8 mouse cellular contexts compared by ENCODE assay signal in genomic region chrX:162717837-162718236, GRCm38 (mm10). TPM values are rescaled to one million over a fixed set of nuclear protein-coding genes. Genes with fewer than 3 reads are reported as not detected.
A peak's percentile ranks its signal among the peaks of the same experiment; 100 is the strongest.
DNase-seq lines count a peak whose midpoint lies in the region; ATAC-seq and TF ChIP-seq lines count a peak whose summit lies in the region.

No protein-coding gene starts in this region.

- ATAC-seq in hindbrain, embryonic 11.5 days (ENCODE audit: low FRiP score), result no peak
- no peak for ATAC-seq in hindbrain, embryonic 13.5 days (ENCODE audit: low FRiP score)
- peak; percentile 98 for ATAC-seq in megakaryocyte progenitor cell, adult 5-6 weeks (replicated peaks; ENCODE audit: poor library complexity)

- no peak overlapping the region for H3K27ac ChIP-seq in hindbrain, embryonic 11.5 days (ENCODE audit: low read depth, low read length)
- no peak overlapping the region for H3K27ac ChIP-seq in hindbrain, embryonic 13.5 days
- H3K27ac ChIP-seq in ES-Bruce4 (ENCODE audit: insufficient read depth, low read length), result no peak overlapping the region

- H3K9me3 ChIP-seq in hindbrain, embryonic 11.5 days (ENCODE audit: control insufficient read depth, low read length), result no peaks in the 10 kb centered on the region
- H3K9me3 ChIP-seq in hindbrain, embryonic 13.5 days, result no peaks in the 10 kb centered on the region
- H3K9me3 ChIP-seq in ES-Bruce4 (replicated peaks; ENCODE audit: control insufficient read depth, insufficient read depth, low read length, poor library complexity, severe bottlenecking), result no peaks in the 10 kb centered on the region

- no peaks in the 10 kb centered on the region for H3K36me3 ChIP-seq in hindbrain, embryonic 11.5 days (ENCODE audit: control insufficient read depth, insufficient read depth, low read length)
- H3K36me3 ChIP-seq in hindbrain, embryonic 13.5 days, result no peaks in the 10 kb centered on the region
- H3K36me3 ChIP-seq in ES-Bruce4 (ENCODE audit: control insufficient read depth, insufficient read depth, low read length, poor library complexity, severe bottlenecking), result no peaks in the 10 kb centered on the region

- peak; percentile 58 for DNase-seq in hindbrain, embryonic 11.5 days (ENCODE audit: low spot score)
- peak; percentile 57 for DNase-seq in c-Kit-positive CD71-positive TER-119-negative erythroid progenitor cells, embryonic 14.5 days (ENCODE audit: low read depth)
- DNase-seq in forelimb bud, embryonic 11.5 days (ENCODE audit: low read depth, low spot score), result peak; percentile 41
- DNase-seq in kidney, postnatal 36 days, result peak; percentile 60 to 78
- DNase-seq in thymus, postnatal 10 days (ENCODE audit: low spot score in 2 of 2), result peak; percentile 18 to 59

- no peak overlapping the region for H3K4me3 ChIP-seq in hindbrain, embryonic 11.5 days (ENCODE audit: low read depth, low read length)
- H3K4me3 ChIP-seq in hindbrain, embryonic 13.5 days, result no peak overlapping the region
- no peak overlapping the region for H3K4me3 ChIP-seq in ES-Bruce4 (ENCODE audit: low read depth, low read length)

- no peak for TF ChIP-seq POLR2A in ES-Bruce4 (IDR thresholded peaks at IDR 0.05; ENCODE audit: insufficient read depth, low read length)

- no peak overlapping the region for H3K4me2 ChIP-seq in hindbrain, embryonic 11.5 days (replicated peaks; ENCODE audit: low read depth, low read length)
- no peak overlapping the region for H3K4me2 ChIP-seq in hindbrain, embryonic 13.5 days

- no peaks in the 10 kb centered on the region for H3K27me3 ChIP-seq in hindbrain, embryonic 11.5 days (ENCODE audit: control insufficient read depth, insufficient read depth, low read length)
- no peaks in the 10 kb centered on the region for H3K27me3 ChIP-seq in hindbrain, embryonic 13.5 days
- no peaks in the 10 kb centered on the region for H3K27me3 ChIP-seq in ES-Bruce4 (ENCODE audit: control insufficient read depth, insufficient read depth, low read length, poor library complexity, severe bottlenecking)

- WGBS in hindbrain, embryonic 11.5 days, result 33% methylated on average over 5 of the region's 5 CpGs
- WGBS in hindbrain, embryonic 13.5 days, result 34% methylated on average over 5 of the region's 5 CpGs

- no peaks in the 10 kb centered on the region for H3K4me1 ChIP-seq in hindbrain, embryonic 11.5 days (replicated peaks; ENCODE audit: control insufficient read depth, insufficient read depth, low read length)
- H3K4me1 ChIP-seq in hindbrain, embryonic 13.5 days (replicated peaks), result no peaks in the 10 kb centered on the region
- no peaks in the 10 kb centered on the region for H3K4me1 ChIP-seq in ES-Bruce4 (ENCODE audit: control insufficient read depth, insufficient read depth, low read length)

- peak; percentile 34 for TF ChIP-seq CTCF in ES-Bruce4 (IDR thresholded peaks at IDR 0.05; ENCODE audit: low read depth, low read length)

- no peak overlapping the region for H3K9ac ChIP-seq in hindbrain, embryonic 11.5 days (ENCODE audit: low read depth, low read length)
- no peak overlapping the region for H3K9ac ChIP-seq in hindbrain, embryonic 13.5 days
- H3K9ac ChIP-seq in ES-Bruce4 (ENCODE audit: low read depth, poor library complexity, severe bottlenecking), result no peak overlapping the region

- no peak for TF ChIP-seq EP300 in ES-Bruce4 (IDR thresholded peaks at IDR 0.05; ENCODE audit: insufficient read depth, low read depth, low read length)

RNA-seq across cellular contexts. Expression of gene Rbbp7, which starts 42.4 kb away (rescaled TPM):
- 318 and 333 TPM in 2 replicates for polyA plus RNA-seq in hindbrain, embryonic 11.5 days (2014; fragmentation: Nextera tagmentation; extraction: Ambion mirVana)
- polyA plus RNA-seq in hindbrain, embryonic 13.5 days (2015; fragmentation: Nextera tagmentation; extraction: Ambion mirVana), result 217 and 218 TPM in 2 replicates
- 525 and 560 TPM in 2 replicates for polyA plus RNA-seq in ES-Bruce4 (2011; ENCODE audit: insufficient read depth, insufficient read length, low read depth, missing spikeins)
- total RNA-seq in megakaryocyte progenitor cell, adult 5-6 weeks (2015), result 354 and 385 TPM in 2 replicates
- total RNA-seq in megakaryocyte progenitor cell, adult 5-6 weeks (2017), result 267 and 297 TPM in 2 replicates
